In genomic region chr3:132137802-132138378, GRCm38 (mm10) we compare ENCODE assay signal across 18 mouse cellular contexts. TPM values are rescaled to one million over a fixed set of nuclear protein-coding genes. Genes with fewer than 3 reads are reported as not detected.
DNase-seq lines count a peak whose midpoint lies in the region; ATAC-seq lines count a peak whose summit lies in the region.
"Had no signal": no experiment of that assay in that cellular context is flagged by ENCODE, and none has a peak within 500 bp of the region (broad histone marks: within the 10 kb centered on the region; RNA-seq: fewer than 3 reads in every experiment).

No protein-coding gene starts in this region.

- no peaks in the 10 kb centered on the region for H3K27me3 ChIP-seq in midbrain, embryonic 14.5 days (ENCODE audit: control insufficient read depth, insufficient read depth, low read length)
- no peaks in the 10 kb centered on the region for H3K27me3 ChIP-seq in midbrain, embryonic 15.5 days (replicated peaks)
- H3K27me3 ChIP-seq: embryonic facial prominence, embryonic 12.5 days; megakaryocyte, embryonic 14.5 days had no signal

- no peak overlapping the region for H3K9ac ChIP-seq in midbrain, embryonic 14.5 days (replicated peaks; ENCODE audit: low read length)
- no peak overlapping the region for H3K9ac ChIP-seq in midbrain, embryonic 15.5 days
- H3K9ac ChIP-seq: embryonic facial prominence, embryonic 12.5 days had no signal

- DNase-seq in frontal cortex, postnatal 25 days (ENCODE audit: low spot score in 2 of 2): no peak
- DNase-seq in midbrain, embryonic 14.5 days: peak; percentile 4
- peak; percentile 17 to 18 for DNase-seq in frontal cortex, postnatal 10 days (ENCODE audit: low spot score in 2 of 2)
- peak; percentile 48 to 52 for DNase-seq in right cerebral cortex, postnatal 10 days (ENCODE audit: low spot score in 2 of 2)
- no peak for DNase-seq in T-cell, adult 2 months (ENCODE audit: low spot score)
- DNase-seq in adrenal gland, postnatal 10 days: no peak
- DNase-seq: adrenal gland, postnatal 25 days; cerebellum, postnatal 36 days; heart, adult 11 months; heart, postnatal 10 days; kidney, adult 9 months; thymus, adult 18-20 months had no signal

- H3K36me3 ChIP-seq in midbrain, embryonic 14.5 days (ENCODE audit: control insufficient read depth, insufficient read depth, low read length): no peaks in the 10 kb centered on the region
- H3K36me3 ChIP-seq in midbrain, embryonic 15.5 days (replicated peaks): no peaks in the 10 kb centered on the region
- H3K36me3 ChIP-seq: embryonic facial prominence, embryonic 12.5 days; G1E had no signal

- H3K4me2 ChIP-seq in midbrain, embryonic 14.5 days (ENCODE audit: low read length): no peak overlapping the region
- no peak overlapping the region for H3K4me2 ChIP-seq in midbrain, embryonic 15.5 days
- H3K4me2 ChIP-seq: embryonic facial prominence, embryonic 12.5 days; liver, embryonic 11.5 days had no signal

- peak; percentile 27; the same call in 1 of the 2 replicates for ATAC-seq in frontal cortex, adult (ENCODE audit: low TSS enrichment)
- ATAC-seq in midbrain, embryonic 14.5 days (ENCODE audit: low FRiP score, low TSS enrichment): no peak
- ATAC-seq in midbrain, embryonic 15.5 days (replicated peaks): no peak

- no peak overlapping the region for H3K4me3 ChIP-seq in midbrain, embryonic 14.5 days (replicated peaks; ENCODE audit: low read depth, low read length)
- no peak overlapping the region for H3K4me3 ChIP-seq in midbrain, embryonic 15.5 days
- H3K4me3 ChIP-seq: embryonic facial prominence, embryonic 12.5 days; megakaryocyte, embryonic 14.5 days had no signal

- H3K27ac ChIP-seq in midbrain, embryonic 14.5 days (replicated peaks; ENCODE audit: low read depth, low read length): no peak overlapping the region
- no peak overlapping the region for H3K27ac ChIP-seq in midbrain, embryonic 15.5 days
- H3K27ac ChIP-seq: embryonic facial prominence, embryonic 12.5 days had no signal

- 83% methylated on average over 11 of the region's 11 CpGs for WGBS in midbrain, embryonic 14.5 days
- 65% methylated on average over 11 of the region's 11 CpGs for WGBS in midbrain, embryonic 15.5 days

- no peaks in the 10 kb centered on the region for H3K4me1 ChIP-seq in midbrain, embryonic 14.5 days (ENCODE audit: control insufficient read depth, insufficient read depth, low read length)
- no peaks in the 10 kb centered on the region for H3K4me1 ChIP-seq in midbrain, embryonic 15.5 days
- H3K4me1 ChIP-seq: embryonic facial prominence, embryonic 12.5 days; megakaryocyte, embryonic 14.5 days had no signal

- H3K9me3 ChIP-seq in midbrain, embryonic 14.5 days (ENCODE audit: control insufficient read depth, low read length): no peaks in the 10 kb centered on the region
- no peaks in the 10 kb centered on the region for H3K9me3 ChIP-seq in midbrain, embryonic 15.5 days
- H3K9me3 ChIP-seq: embryonic facial prominence, embryonic 12.5 days had no signal

RNA-seq across cellular contexts. Expression of gene Dkk2, which starts 52.8 kb away (rescaled TPM):
- polyA plus RNA-seq in midbrain, embryonic 14.5 days (2014; fragmentation: Nextera tagmentation; extraction: Ambion mirVana): 0.63 and 1.2 TPM in 2 replicates
- 2.3 and 2.4 TPM in 2 replicates for polyA plus RNA-seq in midbrain, embryonic 15.5 days (2015; fragmentation: Nextera tagmentation; extraction: Ambion mirVana)
- 1 to 10 TPM; 6.3 to 8.1 TPM for total RNA-seq in adrenal gland, postnatal 10 days (2021)
- polyA plus RNA-seq: G1E had no signal

Comparison
In these comparisons a context has a peak if more than half of its experiments do, and no peak if none do; other contexts are left out.
1. DNase-seq: peak in midbrain, embryonic 14.5 days (single experiment), frontal cortex, postnatal 10 days (2 of 2) and right cerebral cortex, postnatal 10 days (2 of 2); none in frontal cortex, postnatal 25 days (0 of 2), T-cell, adult 2 months (single experiment) and adrenal gland, postnatal 10 days (single experiment).